Mouse (Mus musculus): ENCODE results near the gene Abhd12.

DNA sequence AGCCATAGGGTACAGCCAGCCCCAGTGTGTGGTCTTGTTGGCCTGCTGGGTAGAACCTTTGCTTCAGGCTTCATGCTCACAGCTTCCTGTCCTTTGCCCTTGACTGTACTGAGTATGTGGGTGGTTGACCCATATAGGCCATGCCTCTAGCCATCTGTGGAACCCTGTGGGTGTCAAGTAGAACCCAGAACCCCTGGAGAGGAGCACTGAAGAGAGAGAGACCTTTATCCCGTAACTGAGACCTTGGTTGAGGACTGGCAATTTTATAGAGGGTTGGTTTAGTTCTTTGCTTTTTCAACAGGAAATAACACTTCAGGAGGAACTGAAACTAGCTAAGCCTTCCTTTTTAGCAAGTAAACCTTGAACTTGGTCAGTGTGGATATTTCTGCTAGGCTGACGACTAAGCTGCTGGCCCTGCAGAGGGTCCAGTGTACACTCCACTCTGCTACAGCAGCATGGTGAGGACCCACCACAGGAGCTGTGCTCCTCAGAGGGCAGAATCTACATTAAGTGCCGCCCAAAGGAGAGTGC is 73.6 kb downstream of the Abhd12 start:
- TF ChIP-seq GATA1 (IDR thresholded peaks at IDR 0.05; ENCODE audit: low read length) (no peak), TAL1 (IDR thresholded peaks at IDR 0.05; ENCODE audit: low read length) (no peak)
